Mouse (Mus musculus): ENCODE measurements around the gene 1600002K03Rik. TPM values are rescaled to one million over a fixed set of nuclear protein-coding genes. Genes with fewer than 3 reads are reported as not detected.
A peak's percentile ranks its signal among the peaks of the same experiment; 100 is the strongest.

The 1600002K03Rik gene
- total RNA-seq, 2 experiments from 2014 or later = 3.4 to 3.8 TPM

DNA sequence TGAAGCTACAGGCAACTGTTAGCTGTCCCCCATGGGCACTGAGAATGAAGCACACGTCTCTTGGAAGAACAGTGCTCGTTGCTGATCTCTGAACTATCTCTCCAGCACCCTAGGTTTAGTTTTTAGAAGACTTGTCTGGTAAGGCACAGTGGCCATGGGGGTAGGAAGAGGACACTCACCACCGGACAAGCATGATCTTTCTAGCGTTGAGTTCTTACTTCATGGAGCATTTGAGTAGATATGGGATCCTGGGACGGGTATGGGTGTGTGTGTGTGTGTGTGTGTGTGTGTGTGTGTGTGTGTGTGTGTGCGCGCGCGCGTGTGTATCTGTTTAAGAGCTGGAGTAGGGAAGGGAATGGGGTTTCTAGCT is 32.1 kb upstream of the 1600002K03Rik start, which contains the start of gene Cbarp:
Gene Cbarp, minus strand, starts transcription at position 170 of the 370 bp plus-strand sequence.
- no peak for DNase-seq (ENCODE audit: low spot score in 2 of 2)

DNA sequence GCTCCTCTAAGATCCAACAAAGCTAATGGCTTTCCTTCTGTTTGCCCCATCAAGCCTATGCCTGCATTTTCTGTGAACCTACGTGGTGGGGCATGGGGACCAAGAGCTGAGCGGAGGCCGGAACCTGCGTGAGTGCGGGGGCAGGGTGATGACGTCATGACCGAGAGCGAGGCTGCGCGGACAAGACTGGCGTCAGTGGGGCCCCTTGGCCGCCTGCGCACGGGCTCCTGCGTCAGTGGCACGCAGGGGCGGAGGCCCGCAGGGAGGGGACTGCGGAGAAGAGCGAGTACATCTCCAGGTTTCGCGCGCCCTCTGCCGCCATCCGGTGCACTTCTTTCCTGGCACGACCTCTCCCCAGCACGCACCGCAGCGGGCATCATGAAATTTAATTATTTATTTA is 31.5 kb upstream of the 1600002K03Rik start:
- DNase-seq (ENCODE audit: low spot score in 2 of 2) = peak; percentile 80 to 88

DNA sequence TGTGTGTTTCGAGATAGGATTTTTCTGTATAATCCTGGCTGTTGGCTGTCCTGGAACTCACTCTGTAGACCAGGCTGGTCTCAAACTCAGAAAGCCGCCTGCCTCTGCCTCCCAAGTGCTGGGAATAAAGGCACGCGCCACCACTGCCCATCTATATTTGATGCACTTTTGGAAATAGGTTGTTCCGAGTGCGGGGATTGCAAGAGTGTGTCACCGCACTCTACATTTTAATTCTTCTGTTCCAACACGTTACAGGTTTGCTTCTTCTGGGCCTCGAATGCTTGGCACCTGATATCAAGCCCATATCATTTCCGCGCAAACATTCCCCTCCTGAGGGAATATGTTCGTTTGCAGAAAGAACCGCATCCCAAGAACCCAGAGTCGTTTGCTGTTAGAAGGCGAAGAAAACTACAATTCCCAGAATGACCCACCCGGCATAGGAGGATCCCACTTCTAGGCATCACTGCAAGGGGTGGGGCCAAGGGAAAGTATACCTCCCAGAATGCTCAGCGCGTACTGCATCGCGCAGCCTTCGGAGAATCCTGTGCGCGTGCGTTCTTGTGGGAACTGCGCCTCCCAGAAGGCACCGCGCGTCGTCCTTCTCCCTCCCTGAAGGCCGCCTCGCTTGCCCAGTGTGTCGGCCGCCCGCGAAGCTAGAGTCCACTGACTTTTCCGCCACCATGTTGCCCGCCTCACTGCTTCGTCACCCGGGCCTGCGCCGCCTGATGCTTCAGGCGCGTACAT is 30.8 kb upstream of the 1600002K03Rik start:
- DNase-seq (ENCODE audit: low spot score in 2 of 2) = peak; percentile 81 to 94

DNA sequence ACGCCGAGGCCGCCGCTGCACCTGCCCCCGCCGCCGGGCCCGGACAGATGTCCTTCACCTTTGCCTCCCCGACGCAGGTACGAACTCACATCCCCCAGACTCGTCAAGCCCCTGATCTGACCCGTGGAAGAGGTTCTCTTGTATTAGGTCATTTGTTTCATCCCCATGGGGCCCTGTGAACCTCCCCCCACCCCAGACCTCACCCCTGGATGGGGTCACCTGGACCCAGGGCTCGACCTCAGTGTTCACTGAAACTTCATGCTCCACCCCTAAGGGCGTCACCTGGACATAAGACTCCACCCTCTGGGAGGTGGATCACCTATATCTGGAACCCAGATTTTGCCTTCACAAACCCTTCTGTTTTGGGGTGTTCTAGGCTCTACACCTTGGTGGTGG is 30.2 kb upstream of the 1600002K03Rik start:
- DNase-seq (ENCODE audit: low spot score in 2 of 2) = no peak

DNA sequence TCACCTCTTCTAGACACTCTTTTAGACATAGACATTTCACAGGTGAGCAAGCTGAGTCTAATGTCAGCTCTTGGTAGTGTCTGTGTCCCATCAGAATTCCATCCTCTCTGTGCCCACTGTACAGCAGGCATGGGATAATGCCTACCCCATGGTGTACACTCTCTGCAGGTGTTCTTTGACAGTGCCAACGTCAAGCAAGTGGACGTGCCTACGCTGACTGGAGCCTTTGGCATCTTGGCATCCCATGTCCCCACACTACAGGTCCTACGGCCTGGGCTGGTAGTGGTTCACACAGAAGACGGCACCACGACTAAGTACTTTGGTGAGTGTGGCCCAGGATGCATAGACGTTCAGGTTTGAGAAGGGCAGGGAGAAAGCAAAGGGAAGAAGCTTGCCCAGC is 29.1 kb upstream of the 1600002K03Rik start:
- no peak for DNase-seq (ENCODE audit: low spot score in 2 of 2)

DNA sequence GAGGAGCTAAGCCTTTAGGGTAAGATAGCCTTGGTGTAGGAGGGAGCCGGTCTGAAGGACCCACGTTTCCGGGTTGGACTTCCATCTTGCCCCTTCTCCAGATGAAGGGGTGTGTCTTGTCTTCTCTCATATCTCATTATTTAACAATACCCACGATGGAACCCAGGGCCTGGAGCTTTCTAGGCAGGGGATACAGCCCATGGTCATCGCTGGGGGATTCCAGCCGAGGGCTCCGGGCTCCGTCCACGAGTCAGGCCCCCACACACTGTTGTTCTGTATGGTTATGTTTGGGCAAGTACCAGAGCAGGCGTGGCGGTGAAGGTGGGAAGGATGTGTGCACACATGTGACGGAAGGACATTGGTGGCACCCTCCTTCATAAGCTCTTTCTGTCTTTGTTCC is 28.6 kb upstream of the 1600002K03Rik start:
- DNase-seq (ENCODE audit: low spot score in 2 of 2) = no peak

DNA sequence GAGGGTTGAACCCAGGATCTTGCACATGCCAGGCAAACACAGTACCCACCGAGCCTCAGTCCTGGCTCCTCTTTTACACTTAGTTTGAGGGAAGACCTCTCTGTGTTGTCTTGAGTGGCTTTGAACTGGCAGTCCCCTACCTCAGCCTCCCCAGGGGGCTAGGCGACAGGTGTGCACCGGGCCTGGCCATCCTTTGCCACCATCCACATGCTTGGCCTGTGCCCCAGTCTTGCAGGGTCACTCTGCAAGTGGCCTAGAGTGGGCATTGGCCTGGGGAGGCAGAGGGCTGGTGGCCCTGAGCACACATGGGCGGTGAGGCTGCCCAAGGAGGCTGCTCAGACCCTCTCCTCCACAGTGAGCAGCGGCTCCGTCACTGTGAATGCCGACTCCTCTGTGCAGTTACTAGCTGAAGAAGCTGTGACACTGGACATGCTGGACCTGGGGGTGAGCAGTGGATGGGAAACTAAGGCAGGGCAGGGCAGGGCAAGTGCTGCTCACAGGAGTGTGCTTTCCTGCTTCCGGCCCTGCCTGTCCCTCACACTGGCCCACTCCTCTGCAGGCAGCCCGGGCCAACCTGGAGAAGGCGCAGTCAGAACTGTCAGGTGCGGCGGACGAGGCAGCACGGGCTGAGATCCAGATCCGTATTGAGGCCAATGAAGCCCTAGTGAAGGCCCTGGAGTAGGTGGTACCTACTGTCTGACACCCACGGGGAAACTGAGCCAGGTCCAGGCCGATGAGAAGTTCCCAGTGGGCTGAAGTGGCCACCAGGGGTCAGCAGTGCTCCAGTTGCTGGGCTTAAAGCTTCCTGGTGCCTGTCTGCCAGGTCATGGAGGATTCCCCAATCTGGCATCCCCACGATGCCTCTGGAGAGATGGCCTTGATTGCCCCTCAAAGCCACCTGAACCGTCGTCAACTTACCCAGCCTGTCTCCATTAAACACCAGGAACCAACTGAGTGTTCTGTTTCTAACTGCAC is 27.6 kb upstream of the 1600002K03Rik start:
- peak in 1 of 2 experiments; percentile 81 for DNase-seq (ENCODE audit: low spot score in 2 of 2)

DNA sequence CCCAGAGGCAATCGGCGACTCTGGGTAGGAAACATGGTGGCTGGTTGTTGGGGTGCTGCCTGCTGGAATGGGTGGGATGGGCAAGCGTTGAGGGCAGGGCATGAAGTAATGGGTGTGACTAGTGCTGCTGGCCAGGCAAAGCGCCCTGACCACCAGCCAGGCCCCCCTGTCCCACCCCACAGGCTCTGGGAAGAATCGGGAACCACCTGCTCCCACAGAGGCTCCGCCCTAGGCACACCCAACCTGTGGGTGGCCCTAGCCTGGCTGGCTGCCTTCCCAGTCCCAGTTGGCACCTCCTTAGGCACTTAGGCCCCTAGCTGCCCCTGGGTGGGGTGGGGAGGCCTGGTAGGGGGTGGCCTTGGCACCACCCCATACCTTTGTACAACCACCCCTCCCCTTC is 26.8 kb upstream of the 1600002K03Rik start:
- DNase-seq (ENCODE audit: low spot score in 2 of 2) = no peak

DNA sequence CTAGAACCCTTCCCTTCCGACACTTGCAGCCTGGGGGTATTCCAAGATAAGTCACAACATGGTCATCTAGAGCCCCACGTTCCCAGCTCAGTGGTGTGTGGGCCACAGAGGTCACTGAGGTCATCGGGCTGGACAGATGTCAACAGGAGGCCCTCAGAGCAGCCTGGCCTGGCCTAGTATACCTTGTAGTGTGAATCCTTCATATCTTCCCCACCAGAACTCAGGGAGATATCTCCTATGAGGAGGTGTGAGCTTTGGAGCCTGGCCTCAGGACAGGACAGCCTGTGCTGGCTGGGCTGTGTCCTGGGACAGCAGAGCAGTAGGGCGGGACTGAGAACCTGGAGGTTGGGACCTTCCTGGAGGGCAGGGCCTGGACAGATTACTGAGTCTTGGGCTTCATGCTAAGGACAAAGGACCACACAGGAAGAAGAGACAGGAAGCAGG is 26.2 kb upstream of the 1600002K03Rik start:
- DNase-seq (ENCODE audit: low spot score in 2 of 2) = no peak

DNA sequence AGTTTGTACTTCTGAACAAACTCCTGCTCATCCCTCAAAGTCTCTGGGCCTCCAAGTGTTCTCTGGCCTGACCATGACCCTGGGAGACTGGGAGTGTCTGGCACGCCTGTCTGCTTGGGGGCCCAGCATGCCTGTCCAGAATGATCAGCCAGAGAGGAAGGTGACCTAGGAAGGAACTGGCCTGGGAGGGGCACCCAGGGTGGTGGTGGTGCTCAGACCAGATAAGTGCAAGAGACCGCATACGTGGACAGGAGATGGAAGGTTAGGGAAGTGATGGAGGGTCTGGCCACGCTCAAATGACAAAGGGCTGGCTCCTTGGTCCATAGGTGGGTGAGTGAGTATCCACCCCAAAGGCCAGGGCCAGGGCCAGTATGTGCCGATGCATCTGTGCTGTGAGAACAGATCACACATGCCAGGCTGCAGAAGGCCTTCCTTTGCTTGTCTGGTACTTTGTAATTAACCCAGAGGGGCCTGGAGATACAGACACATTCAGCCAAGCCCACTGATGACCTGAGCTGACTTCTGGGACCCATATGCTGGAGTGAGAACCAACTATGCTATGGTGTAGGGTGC is 25.5 kb upstream of the 1600002K03Rik start:
- DNase-seq (ENCODE audit: low spot score in 2 of 2) = no peak

DNA sequence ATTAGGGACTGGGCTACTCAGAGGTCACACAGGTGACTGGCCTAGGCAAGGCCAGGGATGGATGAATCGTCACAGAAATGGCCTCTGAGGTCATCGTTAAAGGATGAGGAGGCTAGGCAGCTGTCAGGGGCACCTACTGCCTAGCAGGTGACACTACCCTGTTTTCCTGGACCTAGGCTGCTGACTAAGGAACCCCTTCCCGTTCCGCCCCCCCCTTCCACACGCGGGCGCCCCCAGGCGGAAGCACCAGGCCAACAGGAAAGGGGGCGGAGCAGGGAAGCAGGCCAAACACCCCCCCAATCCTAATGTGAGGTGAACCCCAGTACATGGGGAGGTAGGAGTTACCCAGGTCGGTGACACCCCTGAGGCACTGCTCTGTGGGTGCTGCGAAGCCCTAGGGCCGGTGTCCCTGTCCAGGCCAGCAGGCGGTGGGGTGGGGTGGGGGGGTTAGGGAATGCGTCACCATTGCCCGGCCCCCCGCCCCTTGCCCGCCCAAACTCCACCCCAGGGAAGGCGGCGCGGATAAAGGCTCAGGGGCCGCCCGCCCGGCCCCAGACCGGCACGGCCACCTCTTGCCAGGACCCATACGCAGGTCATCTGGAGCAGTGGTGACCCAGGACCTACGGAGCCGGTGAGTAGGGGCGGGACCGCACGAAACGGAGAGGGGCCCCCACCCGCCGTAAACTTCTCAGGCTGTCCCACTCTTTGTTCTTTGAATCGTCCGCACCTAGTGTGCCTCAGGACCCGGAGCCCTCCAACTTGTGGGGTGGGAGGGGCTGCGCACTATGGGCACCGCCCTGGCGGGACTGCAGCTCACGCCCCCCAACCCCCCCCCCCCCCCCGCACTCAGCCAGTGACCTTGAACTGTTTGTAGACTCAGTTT is 24.8 kb upstream of the 1600002K03Rik start, which contains the start of gene Midn:
Gene Midn, plus strand, starts transcription at position 554 of the 883 bp plus-strand sequence.
- peak; percentile 75 to 84 for DNase-seq (ENCODE audit: low spot score in 2 of 2)

DNA sequence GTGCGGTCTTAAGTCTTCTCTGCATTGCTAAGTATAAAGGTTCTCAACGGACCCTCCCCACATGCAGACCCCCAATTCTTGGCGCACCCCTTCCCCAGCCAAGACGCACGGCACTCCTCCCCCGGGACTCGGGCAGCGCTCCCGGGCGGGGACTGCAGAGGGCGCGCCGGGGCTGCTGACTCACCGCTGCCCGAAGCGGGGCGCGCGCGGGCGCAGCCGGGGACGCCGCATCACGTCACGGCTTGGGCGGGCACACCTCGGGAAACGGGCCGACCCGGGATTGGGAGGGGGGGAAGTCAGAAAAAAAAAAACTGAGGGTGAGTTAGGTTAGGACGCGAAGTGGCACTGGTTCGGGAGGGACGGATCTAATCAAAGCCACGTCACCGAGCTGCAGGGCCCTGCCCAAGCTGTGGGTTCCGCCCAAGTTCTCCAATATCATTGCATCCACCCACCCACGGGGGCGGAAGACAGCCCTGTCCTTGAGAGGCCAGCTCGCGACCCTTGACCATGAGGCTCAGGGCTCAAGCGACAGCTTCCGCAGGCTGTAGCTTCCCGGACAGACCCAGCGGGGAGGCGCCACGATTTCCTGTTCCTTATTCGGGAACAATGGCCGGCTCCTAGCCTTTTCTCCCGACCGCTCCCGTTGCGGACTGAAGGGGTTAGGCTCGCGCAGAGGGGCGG is 24.0 kb upstream of the 1600002K03Rik start:
- peak; percentile 94 to 95 for DNase-seq (ENCODE audit: low spot score in 2 of 2)

DNA sequence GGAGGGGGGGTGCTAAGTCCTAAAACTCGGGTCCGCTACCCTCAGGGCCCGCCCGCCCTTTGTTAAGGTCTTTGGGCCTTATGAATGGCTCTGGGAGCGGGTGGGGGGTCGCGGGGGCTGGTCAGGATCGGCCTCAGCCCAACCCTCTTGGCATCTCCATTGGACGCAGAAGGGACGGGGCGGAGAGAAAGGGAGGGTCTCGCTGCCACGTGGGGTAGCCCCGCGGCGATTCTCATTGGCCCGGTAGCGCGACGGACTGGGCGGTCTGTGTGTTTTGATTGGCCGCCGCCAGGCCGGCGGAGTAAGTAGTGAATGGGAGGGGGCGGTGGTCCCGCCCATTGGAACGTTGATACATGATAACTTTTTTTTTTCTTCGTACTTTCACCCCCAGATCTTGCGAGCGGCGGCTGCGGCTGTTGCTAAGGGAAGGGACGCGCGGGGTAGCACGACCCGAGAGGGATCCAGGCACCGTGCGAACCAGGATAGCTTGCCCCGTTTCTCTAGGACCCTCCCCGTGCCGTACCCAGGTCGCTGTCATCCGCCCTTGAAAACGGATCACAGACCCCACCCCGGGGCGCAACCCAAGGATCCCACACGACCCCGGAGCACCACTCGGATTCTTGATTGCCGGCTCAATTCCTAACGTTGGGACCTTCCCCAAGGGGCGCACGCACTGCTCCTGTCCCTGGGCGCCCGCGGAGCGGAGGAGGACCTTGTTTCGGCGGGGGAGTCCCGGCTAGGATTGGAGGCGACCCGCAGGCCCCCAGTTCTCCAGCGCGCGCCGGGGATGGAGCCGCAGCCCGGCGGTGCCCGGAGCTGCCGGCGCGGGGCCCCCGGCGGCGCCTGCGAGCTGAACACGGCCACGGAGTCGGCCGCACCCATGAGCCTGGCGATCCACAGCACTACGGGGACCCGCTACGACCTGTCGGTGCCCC is 23.2 kb upstream of the 1600002K03Rik start:
- DNase-seq (ENCODE audit: low spot score in 2 of 2) = peak; percentile 95 to 96

DNA sequence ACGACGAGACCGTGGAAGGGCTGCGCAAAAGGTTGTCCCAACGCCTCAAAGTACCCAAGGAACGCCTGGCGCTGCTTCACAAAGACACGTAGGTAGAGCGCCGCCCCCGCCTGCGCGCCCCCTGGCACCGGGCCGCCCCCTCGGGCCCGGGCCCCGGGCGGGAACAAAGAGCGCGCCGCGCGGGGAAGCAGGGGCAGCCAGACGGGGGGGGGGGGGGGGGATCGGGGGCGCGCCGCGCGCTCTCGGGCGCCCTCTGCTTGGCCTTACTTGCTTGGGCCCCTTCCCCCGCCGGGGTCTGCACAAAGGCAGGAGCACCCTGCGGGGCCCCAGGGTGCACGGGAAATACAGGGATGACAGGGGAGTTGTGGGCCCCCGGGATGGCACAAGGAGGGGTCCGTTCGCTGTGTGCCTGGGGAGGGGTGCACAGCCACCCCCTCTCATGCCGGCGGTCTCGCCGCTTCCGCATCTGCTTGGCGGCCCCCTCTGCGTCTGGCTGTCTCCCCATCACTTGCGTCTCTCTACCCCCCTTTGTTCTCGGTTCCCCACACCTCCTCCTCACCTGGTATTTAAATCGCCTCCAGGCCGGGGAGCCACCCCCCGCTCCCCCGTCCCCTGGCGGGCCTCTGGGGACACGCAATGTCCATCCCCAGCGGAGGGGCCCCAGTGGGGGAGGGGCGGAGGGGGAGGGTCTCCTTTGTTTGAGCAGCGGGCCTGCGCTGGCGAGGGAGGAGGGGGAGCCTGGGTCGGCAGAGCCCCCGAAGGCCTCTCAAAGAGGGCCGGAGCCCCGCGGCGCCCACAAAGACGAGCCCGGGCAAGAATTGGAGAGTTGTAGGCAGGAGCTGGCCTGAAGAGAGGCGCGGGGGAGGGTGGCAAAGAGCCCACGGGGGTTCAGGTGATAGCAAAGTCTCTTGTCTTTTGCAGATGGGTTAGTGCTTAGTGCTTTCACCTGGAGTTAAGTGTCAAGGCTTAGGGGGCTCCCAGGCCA is 22.2 kb upstream of the 1600002K03Rik start:
- DNase-seq (ENCODE audit: low spot score in 2 of 2) = no peak

DNA sequence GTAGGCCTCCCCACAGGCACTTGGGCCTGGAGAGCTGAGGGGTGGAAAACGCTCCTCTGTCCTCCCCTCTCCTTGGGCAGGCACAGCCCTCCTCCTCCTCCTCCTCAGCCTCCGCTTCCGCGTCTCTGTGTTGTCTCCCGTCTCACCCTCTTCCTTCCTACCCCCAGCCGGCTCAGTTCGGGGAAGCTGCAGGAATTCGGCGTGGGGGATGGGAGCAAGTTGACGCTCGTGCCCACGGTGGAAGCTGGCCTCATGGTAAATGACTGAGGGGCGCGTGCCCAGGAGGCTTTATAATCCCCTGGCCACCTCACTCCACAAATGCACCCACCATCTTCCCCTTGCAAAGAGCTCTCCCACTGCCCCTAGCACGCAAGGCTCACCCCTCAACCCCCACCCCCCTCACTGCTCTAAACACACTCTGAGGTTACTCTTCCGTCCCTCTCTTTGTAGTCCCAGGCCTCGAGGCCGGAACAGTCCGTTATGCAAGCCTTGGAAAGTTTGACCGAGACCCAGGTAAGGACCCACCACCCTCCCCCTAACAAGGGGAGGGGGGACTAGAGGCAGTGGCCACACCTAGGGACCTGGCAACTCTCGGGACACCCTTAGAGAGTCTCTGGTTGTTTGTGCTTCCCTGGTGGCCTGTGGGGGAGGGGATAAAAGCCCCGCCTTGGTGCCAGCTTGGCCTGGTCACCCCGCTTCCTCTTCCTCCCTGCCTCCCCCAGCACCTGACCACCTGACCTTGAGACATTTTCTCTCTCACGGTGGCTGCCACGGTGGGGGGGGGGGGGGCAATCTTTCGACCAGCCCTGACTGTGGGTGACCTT is 21.3 kb upstream of the 1600002K03Rik start:
- no peak for DNase-seq (ENCODE audit: low spot score in 2 of 2)

DNA sequence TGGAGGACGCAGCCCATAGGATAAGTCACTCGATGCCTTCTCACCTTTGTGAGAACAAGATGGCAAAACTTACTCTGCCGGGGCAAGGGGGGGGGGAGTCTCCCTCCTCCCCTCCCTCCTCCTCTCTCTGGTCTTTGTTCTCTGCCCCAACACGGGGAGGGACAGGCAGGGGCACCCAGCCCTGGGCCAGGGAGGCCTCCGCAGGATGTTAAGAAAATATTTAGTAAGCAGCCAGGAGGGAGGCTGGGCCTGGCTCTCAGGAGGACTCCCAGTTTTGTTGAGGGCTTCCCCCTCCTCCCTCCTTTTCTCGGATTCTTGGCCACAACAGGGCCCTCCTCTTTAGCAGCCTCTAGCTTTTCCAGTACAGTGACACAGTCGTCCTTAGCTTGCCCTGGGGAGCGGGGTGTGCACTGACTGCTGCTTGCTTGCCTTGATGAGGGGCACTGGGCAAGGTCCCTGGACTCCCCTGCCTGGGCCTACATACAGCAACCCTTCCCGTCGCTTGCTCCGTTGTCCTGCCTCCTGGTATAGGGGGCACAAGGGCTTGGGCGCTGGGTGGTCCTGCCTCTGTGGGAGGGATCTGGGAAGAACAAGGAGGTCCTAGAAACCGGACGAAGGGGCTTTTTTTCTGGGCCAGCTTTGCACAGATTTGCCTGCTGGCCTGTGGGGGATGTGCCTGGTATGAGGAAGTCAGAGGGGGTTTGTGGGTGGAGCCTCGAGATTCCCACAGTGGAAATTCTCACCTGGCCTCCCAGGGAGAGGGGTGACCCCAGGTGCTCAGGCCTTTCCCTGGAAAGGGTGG is 20.5 kb upstream of the 1600002K03Rik start:
- no peak for DNase-seq (ENCODE audit: low spot score in 2 of 2)
